Mouse (Mus musculus) limb, embryonic 14.5 days (tissue): ENCODE results near the gene Rtp4. TPM values are rescaled to one million over a fixed set of nuclear protein-coding genes. Genes with fewer than 3 reads are reported as not detected.

Source experiments
- ATAC-seq: fragments of 200-750 bp; cut with Nextera tagmentation; 2 replicates; pipeline ENCODE4 v1.8.0; 2017; ENCODE audit warnings: low read depth, moderate number of reproducible peaks, moderate TSS enrichment; ENCODE audit not compliant: low FRiP score
- DNase-seq: peaks from one replicate; pipeline ENCODE4 v3.0.0-alpha.2; 2015; ENCODE audit warnings: low spot score
- H3K27ac ChIP-seq: fragments of 300-500 bp; sonication (generic); replicated peaks from 2 replicates; pipeline ENCODE4 v1.5.1; 2014; ENCODE audit warnings: low read depth, mild to moderate bottlenecking, low read length, moderate library complexity, mixed read lengths
- H3K27me3 ChIP-seq: fragments of 300-500 bp; sonication (generic); 2 replicates; pipeline ENCODE4 v1.6.1; 2014; ENCODE audit warnings: low read length, mixed read lengths; ENCODE audit not compliant: control insufficient read depth, insufficient read depth
- H3K36me3 ChIP-seq: fragments of 300-500 bp; sonication (generic); 2 replicates; pipeline ENCODE4 v1.6.1; 2014; ENCODE audit warnings: mild to moderate bottlenecking, low read length, moderate library complexity, mixed read lengths; ENCODE audit not compliant: control insufficient read depth, insufficient read depth
- H3K4me1 ChIP-seq: fragments of 300-500 bp; sonication (generic); 2 replicates; pipeline ENCODE4 v1.6.1; 2014; ENCODE audit warnings: antibody characterized with exemption, low read length, mixed read lengths; ENCODE audit not compliant: control insufficient read depth, insufficient read depth
- H3K4me2 ChIP-seq: fragments of 300-500 bp; sonication (generic); replicated peaks from 2 replicates; pipeline ENCODE4 v1.6.1; 2014; ENCODE audit warnings: low read depth, mild to moderate bottlenecking, low read length, moderate library complexity; ENCODE audit not compliant: severe bottlenecking
- H3K4me3 ChIP-seq: fragments of 300-500 bp; sonication (generic); replicated peaks from 2 replicates; pipeline ENCODE4 v1.5.1; 2014; ENCODE audit warnings: low read length
- H3K9ac ChIP-seq: fragments of 300-500 bp; sonication (generic); 2 replicates; pipeline ENCODE4 v1.6.1; 2014; ENCODE audit warnings: mild to moderate bottlenecking, low read depth, low read length, moderate library complexity; ENCODE audit not compliant: severe bottlenecking
- H3K9me3 ChIP-seq: fragments of 300-500 bp; sonication (generic); 2 replicates; pipeline ENCODE4 v1.6.1; 2016; ENCODE audit warnings: low read length; ENCODE audit not compliant: control insufficient read depth
- POLR2A ChIP-seq: fragments of 200-500 bp; IDR thresholded peaks from 2 replicates; pipeline ENCODE4 v1.8.0; 2012; ENCODE audit warnings: inconsistent platforms, mild to moderate bottlenecking, moderate library complexity, borderline replicate concordance; ENCODE audit not compliant: insufficient read depth, insufficient read length; ENCODE audit errors: extremely low read depth
- WGBS: fragments of 180-500 bp; shearing (Covaris S2); extraction: QIAGEN DNeasy Blood & Tissue Kit; methylation state at CpG from one replicate; pipeline ENCODE4 v1.1.7; 2014; 5-methylcytosine and 5-hydroxymethylcytosine counted together
- polyA plus RNA-seq, 2 experiments: library from polyadenylated mRNA; depleted of rRNA in 1 of 2; stranded (reverse) in 1 of 2; unstranded in 1 of 2; fragments of >200 nt; fragmentation: Nextera tagmentation in 1 of 2; extraction: Ambion mirVana in 1 of 2; gene quantifications; 2 replicates each; pipeline versions ENCODE4 v1.2.1 to v1.2.3; 2012 to 2014

Gene Rtp4
- polyA plus RNA-seq, 2 experiments: 4.2 to 5.7 TPM

- no peak for TF ChIP-seq POLR2A
- no peak for DNase-seq
- Histone ChIP-seq H3K36me3 (no peaks in the 10 kb centered on the region), H3K4me3 (no peak overlapping the region), H3K9ac (no peak overlapping the region), H3K27ac (no peak overlapping the region), H3K9me3 (no peaks in the 10 kb centered on the region), H3K4me1 (no peaks in the 10 kb centered on the region), H3K27me3 (no peaks in the 10 kb centered on the region), H3K4me2 (no peak overlapping the region)
- no peak for ATAC-seq
Observed at GRCm38 (mm10) chr16:23597968-23598367, 77.9 kb downstream of the Rtp4 start.

GRCm38 (mm10) chr16:23606220-23606619 lies 86.1 kb downstream of the Rtp4 start:
- TF ChIP-seq POLR2A: no peak
- Histone ChIP-seq H3K9ac (no peak overlapping the region), H3K27me3 (no peaks in the 10 kb centered on the region), H3K36me3 (no peaks in the 10 kb centered on the region), H3K4me3 (no peak overlapping the region), H3K4me2 (no peak overlapping the region), H3K4me1 (no peaks in the 10 kb centered on the region), H3K9me3 (no peaks in the 10 kb centered on the region), H3K27ac (no peak overlapping the region)
- 79% methylated on average over 2 of the region's 2 CpGs for WGBS
- no peak for DNase-seq
- no peak for ATAC-seq

- Histone ChIP-seq H3K27me3 (no peaks in the 10 kb centered on the region), H3K9ac (no peak overlapping the region), H3K4me3 (no peak overlapping the region), H3K4me1 (no peaks in the 10 kb centered on the region), H3K36me3 (no peaks in the 10 kb centered on the region), H3K27ac (no peak overlapping the region), H3K9me3 (no peaks in the 10 kb centered on the region), H3K4me2 (no peak overlapping the region)
- DNase-seq (no peak), ATAC-seq (no peak)
- TF ChIP-seq POLR2A: no peak
- 91% methylated on average over 7 of the region's 7 CpGs for WGBS
Observed at GRCm38 (mm10) chr16:23606651-23607050, 86.6 kb downstream of the Rtp4 start.

GRCm38 (mm10) chr16:23607911-23608410 lies 87.9 kb downstream of the Rtp4 start:
- Histone ChIP-seq H3K27ac (no peak overlapping the region), H3K36me3 (no peaks in the 10 kb centered on the region), H3K4me2 (no peak overlapping the region), H3K27me3 (no peaks in the 10 kb centered on the region), H3K4me1 (no peaks in the 10 kb centered on the region), H3K4me3 (no peak overlapping the region), H3K9ac (no peak overlapping the region), H3K9me3 (no peaks in the 10 kb centered on the region)
- ATAC-seq (no peak), DNase-seq (peak; percentile 20)
- no peak for TF ChIP-seq POLR2A
- WGBS: 24% methylated on average over 1 of the region's 1 CpGs

- Histone ChIP-seq H3K4me1 (no peaks in the 10 kb centered on the region), H3K27ac (no peak overlapping the region), H3K9ac (peak overlapping the region; percentile 31; the same call in 1 of the 2 replicates), H3K4me3 (peak overlapping the region; percentile 25), H3K4me2 (peak overlapping the region; percentile 38), H3K9me3 (no peaks in the 10 kb centered on the region), H3K36me3 (no peaks in the 10 kb centered on the region), H3K27me3 (no peaks in the 10 kb centered on the region)
- 26% methylated on average over 11 of the region's 11 CpGs for WGBS
- no peak for TF ChIP-seq POLR2A
- DNase-seq (peak; percentile 8), ATAC-seq (no peak)
Observed at GRCm38 (mm10) chr16:23609748-23610185, 89.7 kb downstream of the Rtp4 start.

GRCm38 (mm10) chr16:23624205-23624604 lies 104.1 kb downstream of the Rtp4 start:
- no peak for TF ChIP-seq POLR2A
- Histone ChIP-seq H3K27ac (no peak overlapping the region), H3K4me1 (no peaks in the 10 kb centered on the region), H3K4me3 (no peak overlapping the region), H3K36me3 (no peaks in the 10 kb centered on the region), H3K9ac (no peak overlapping the region), H3K9me3 (no peaks in the 10 kb centered on the region), H3K27me3 (no peaks in the 10 kb centered on the region), H3K4me2 (no peak overlapping the region)
- no peak for DNase-seq
- ATAC-seq: no peak
- 61% methylated on average over 4 of the region's 4 CpGs for WGBS
